Mouse (Mus musculus) myocyte (in vitro differentiated cells): ENCODE results near the gene Zfp69. TPM values are rescaled to one million over a fixed set of nuclear protein-coding genes. Genes with fewer than 3 reads are reported as not detected.

Source experiments
- H3K27me3 ChIP-seq: one replicate; pipeline ENCODE4 v1.6.1; 2011; ENCODE audit not compliant: control insufficient read depth, insufficient read depth, insufficient read length
- H3K36me3 ChIP-seq: one replicate; pipeline ENCODE4 v1.6.1; 2011; ENCODE audit not compliant: control insufficient read depth, insufficient read depth
- H3K4me2 ChIP-seq: one replicate; pipeline ENCODE4 v1.6.1; 2011; ENCODE audit warnings: low read depth, control low read depth
- H3K4me3 ChIP-seq: one replicate; pipeline ENCODE4 v1.5.1; 2011; ENCODE audit warnings: mild to moderate bottlenecking, control low read depth, moderate library complexity
- H3K79me2 ChIP-seq: one replicate; pipeline ENCODE4 v1.6.1; 2011; ENCODE audit not compliant: control insufficient read depth, insufficient read depth
- H3ac ChIP-seq: one replicate; pipeline ENCODE4 v1.6.1; 2011; ENCODE audit not compliant: control insufficient read depth, insufficient read length
- CEBPB ChIP-seq: IDR thresholded peaks from 2 replicates; pipeline ENCODE4 v1.6.1; 2011; ENCODE audit warnings: mild to moderate bottlenecking, moderate library complexity; ENCODE audit not compliant: poor library complexity, insufficient read depth, severe bottlenecking
- E2F4 ChIP-seq: IDR thresholded peaks from one replicate; pipeline ENCODE4 v1.6.1; 2011; ENCODE audit warnings: mild to moderate bottlenecking, control low read depth, moderate library complexity; ENCODE audit not compliant: insufficient read depth
- MAX ChIP-seq: IDR thresholded peaks from one replicate; pipeline ENCODE4 v1.6.1; 2011; ENCODE audit warnings: low read depth, mild to moderate bottlenecking, control low read depth
- MYOD1 ChIP-seq, 3 experiments: IDR thresholded peaks; one replicate each; pipeline ENCODE4 v1.6.1; 2011; ENCODE audit warnings: control low read depth in 2 of 3, low read depth in 2 of 3, mild to moderate bottlenecking in 2 of 3, moderate library complexity in 1 of 3; ENCODE audit not compliant: insufficient read length in 2 of 3, control insufficient read depth in 1 of 3
- MYOG ChIP-seq, 3 experiments: IDR thresholded peaks; one replicate each; pipeline ENCODE4 v1.6.1; 2011; ENCODE audit warnings: control low read depth in 2 of 3, low read depth in 2 of 3, mild to moderate bottlenecking in 2 of 3; ENCODE audit not compliant: insufficient read length in 2 of 3, control insufficient read depth in 1 of 3, insufficient read depth in 1 of 3
- POLR2A ChIP-seq: IDR thresholded peaks from one replicate; pipeline ENCODE4 v1.6.1; 2011; ENCODE audit warnings: low read depth, mild to moderate bottlenecking, control low read depth, moderate library complexity; ENCODE audit not compliant: insufficient read length
- POLR2AphosphoS2 ChIP-seq: IDR thresholded peaks from one replicate; pipeline ENCODE4 v1.6.1; 2011; ENCODE audit warnings: low read depth, control low read depth; ENCODE audit not compliant: insufficient read length
- REST ChIP-seq: IDR thresholded peaks from one replicate; pipeline ENCODE4 v1.6.1; 2011; ENCODE audit warnings: mild to moderate bottlenecking, control low read depth, moderate library complexity; ENCODE audit not compliant: insufficient read depth, insufficient read length
- SRF ChIP-seq: IDR thresholded peaks from one replicate; pipeline ENCODE4 v1.6.1; 2011; ENCODE audit warnings: low read depth; ENCODE audit not compliant: control insufficient read depth, insufficient read length
- TCF12 ChIP-seq: IDR thresholded peaks from one replicate; pipeline ENCODE4 v1.6.1; 2011; ENCODE audit warnings: mild to moderate bottlenecking, control low read depth; ENCODE audit not compliant: poor library complexity, insufficient read depth, severe bottlenecking
- TCF3 ChIP-seq: IDR thresholded peaks from one replicate; pipeline ENCODE4 v1.6.1; 2011; ENCODE audit warnings: low read depth, control low read depth; ENCODE audit not compliant: insufficient read length
- USF1 ChIP-seq: IDR thresholded peaks from one replicate; pipeline ENCODE4 v1.6.1; 2011; ENCODE audit warnings: low read depth, mild to moderate bottlenecking, control low read depth, moderate library complexity
- polyA plus RNA-seq: library from polyadenylated mRNA; unstranded; fragments of >200 nt; fragmentation: generic; extraction: Trizol; gene quantifications from one replicate; pipeline ENCODE4 v1.2.1, GENCODE M21; 2012; ENCODE audit warnings: missing spikeins

Gene Zfp69
- polyA plus RNA-seq, 1 experiment, result 0.61 TPM

- H3K4me2 ChIP-seq, result no peak overlapping the region
- TF ChIP-seq MYOD1 (IDR thresholded peaks at IDR 0.05; ENCODE audit: control insufficient read depth in 1 of 3, insufficient read length in 2 of 3, low read depth in 2 of 3), result no peak
- TF ChIP-seq POLR2AphosphoS2, result no peak
- no peak for TF ChIP-seq USF1
- no peak for TF ChIP-seq SRF
- no peak for TF ChIP-seq REST
- no peak for TF ChIP-seq CEBPB
- TF ChIP-seq E2F4, result no peak
- no peak for TF ChIP-seq POLR2A
- no peak for TF ChIP-seq TCF3
- no peak for TF ChIP-seq MAX
- TF ChIP-seq TCF12, result no peak
- TF ChIP-seq MYOG (IDR thresholded peaks at IDR 0.05; ENCODE audit: control insufficient read depth in 1 of 3, insufficient read depth in 1 of 3, insufficient read length in 2 of 3, low read depth in 2 of 3), result no peak
- no peak overlapping the region for H3ac ChIP-seq
- peaks cover 4% of the 10 kb centered on the region for H3K27me3 ChIP-seq
- H3K4me3 ChIP-seq, result no peak overlapping the region
- H3K79me2 ChIP-seq, result no peaks in the 10 kb centered on the region
- no peaks in the 10 kb centered on the region for H3K36me3 ChIP-seq
Measured at GRCm38 (mm10) chr4:120893656-120894401, 57.7 kb downstream of the Zfp69 start.

- no peak overlapping the region for H3ac ChIP-seq
- peaks cover 4% of the 10 kb centered on the region for H3K27me3 ChIP-seq
- no peak for TF ChIP-seq TCF12
- no peak for TF ChIP-seq USF1
- TF ChIP-seq POLR2A, result no peak
- TF ChIP-seq POLR2AphosphoS2, result no peak
- TF ChIP-seq MYOD1 (IDR thresholded peaks at IDR 0.05; ENCODE audit: control insufficient read depth in 1 of 3, insufficient read length in 2 of 3, low read depth in 2 of 3), result no peak
- no peak for TF ChIP-seq MYOG (IDR thresholded peaks at IDR 0.05; ENCODE audit: control insufficient read depth in 1 of 3, insufficient read depth in 1 of 3, insufficient read length in 2 of 3, low read depth in 2 of 3)
- no peak for TF ChIP-seq E2F4
- TF ChIP-seq SRF, result no peak
- TF ChIP-seq REST, result no peak
- no peak for TF ChIP-seq TCF3
- no peak for TF ChIP-seq CEBPB
- TF ChIP-seq MAX, result no peak
- H3K36me3 ChIP-seq, result no peaks in the 10 kb centered on the region
- H3K4me2 ChIP-seq, result no peak overlapping the region
- no peak overlapping the region for H3K4me3 ChIP-seq
- no peaks in the 10 kb centered on the region for H3K79me2 ChIP-seq
Measured at GRCm38 (mm10) chr4:120892516-120892915, 59.0 kb downstream of the Zfp69 start.

- Histone ChIP-seq H3K36me3 (no peaks in the 10 kb centered on the region), H3K27me3 (peaks cover 4% of the 10 kb centered on the region), H3K79me2 (no peaks in the 10 kb centered on the region), H3K4me2 (no peak overlapping the region), H3ac (no peak overlapping the region), H3K4me3 (no peak overlapping the region)
- TF ChIP-seq TCF3, result no peak
- TF ChIP-seq CEBPB, result no peak
- no peak for TF ChIP-seq POLR2A
- no peak for TF ChIP-seq USF1
- no peak for TF ChIP-seq TCF12
Measured at GRCm38 (mm10) chr4:120891960-120892359, 59.5 kb downstream of the Zfp69 start.

GRCm38 (mm10) chr4:120890754-120891440 lies 60.6 kb downstream of the Zfp69 start:
- no peaks in the 10 kb centered on the region for H3K79me2 ChIP-seq
- peaks cover 4% of the 10 kb centered on the region for H3K27me3 ChIP-seq
- H3K36me3 ChIP-seq, result no peaks in the 10 kb centered on the region
- H3K4me3 ChIP-seq, result no peak overlapping the region
- TF ChIP-seq MAX, result no peak
- no peak for TF ChIP-seq TCF12
- TF ChIP-seq E2F4, result no peak
- TF ChIP-seq MYOG (IDR thresholded peaks at IDR 0.05; ENCODE audit: control insufficient read depth in 1 of 3, insufficient read depth in 1 of 3, insufficient read length in 2 of 3, low read depth in 2 of 3), result no peak
- no peak for TF ChIP-seq POLR2A
- TF ChIP-seq TCF3, result no peak
- TF ChIP-seq REST, result no peak
- no peak for TF ChIP-seq MYOD1 (IDR thresholded peaks at IDR 0.05; ENCODE audit: control insufficient read depth in 1 of 3, insufficient read length in 2 of 3, low read depth in 2 of 3)
- no peak for TF ChIP-seq POLR2AphosphoS2
- TF ChIP-seq USF1, result no peak
- no peak for TF ChIP-seq CEBPB
- no peak for TF ChIP-seq SRF
- H3K4me2 ChIP-seq, result no peak overlapping the region
- H3ac ChIP-seq, result no peak overlapping the region

GRCm38 (mm10) chr4:120888884-120889283 lies 62.6 kb downstream of the Zfp69 start:
- no peak overlapping the region for H3K4me2 ChIP-seq
- H3K79me2 ChIP-seq, result no peaks in the 10 kb centered on the region
- H3K27me3 ChIP-seq, result peaks cover 4% of the 10 kb centered on the region
- TF ChIP-seq USF1 (no peak), TCF12 (no peak), SRF (no peak), E2F4 (no peak), TCF3 (no peak), REST (no peak), POLR2AphosphoS2 (no peak), POLR2A (no peak), CEBPB (no peak), MYOD1 (IDR thresholded peaks at IDR 0.05; ENCODE audit: control insufficient read depth in 1 of 3, insufficient read length in 2 of 3, low read depth in 2 of 3) (no peak), MYOG (IDR thresholded peaks at IDR 0.05; ENCODE audit: control insufficient read depth in 1 of 3, insufficient read depth in 1 of 3, insufficient read length in 2 of 3, low read depth in 2 of 3) (no peak)
- H3ac ChIP-seq, result no peak overlapping the region
- no peak overlapping the region for H3K4me3 ChIP-seq
- no peaks in the 10 kb centered on the region for H3K36me3 ChIP-seq
